Mouse (Mus musculus) midbrain, embryonic 13.5 days (tissue): ENCODE results near the gene S1pr4. TPM values are rescaled to one million over a fixed set of nuclear protein-coding genes. Genes with fewer than 3 reads are reported as not detected.

Source experiments
- ATAC-seq: fragments of 200-750 bp; cut with Nextera tagmentation; 2 replicates; pipeline ENCODE4 v1.8.0; 2017; ENCODE audit warnings: mild to moderate bottlenecking, moderate TSS enrichment, moderate library complexity
- H3K27ac ChIP-seq: fragments of 300-500 bp; sonication (generic); 2 replicates; pipeline ENCODE4 v1.5.1; 2015; ENCODE audit warnings: inconsistent platforms, mild to moderate bottlenecking, moderate library complexity
- H3K27me3 ChIP-seq: fragments of 300-500 bp; sonication (generic); 2 replicates; pipeline ENCODE4 v1.6.1; 2015; ENCODE audit warnings: mild to moderate bottlenecking, inconsistent platforms
- H3K36me3 ChIP-seq: fragments of 300-500 bp; sonication (generic); 2 replicates; pipeline ENCODE4 v1.6.1; 2015; ENCODE audit warnings: mild to moderate bottlenecking, inconsistent platforms
- H3K4me1 ChIP-seq: fragments of 300-500 bp; sonication (generic); replicated peaks from 2 replicates; pipeline ENCODE4 v1.6.1; 2015; ENCODE audit warnings: inconsistent platforms
- H3K4me2 ChIP-seq: fragments of 300-500 bp; sonication (generic); replicated peaks from 2 replicates; pipeline ENCODE4 v1.6.1; 2015; ENCODE audit warnings: moderate library complexity, mild to moderate bottlenecking, inconsistent platforms
- H3K4me3 ChIP-seq: fragments of 300-500 bp; sonication (generic); replicated peaks from 2 replicates; pipeline ENCODE4 v1.5.1; 2015; ENCODE audit warnings: mild to moderate bottlenecking, inconsistent platforms
- H3K9ac ChIP-seq: fragments of 300-500 bp; sonication (generic); replicated peaks from 2 replicates; pipeline ENCODE4 v1.6.1; 2015; ENCODE audit warnings: mild to moderate bottlenecking, inconsistent platforms
- H3K9me3 ChIP-seq: fragments of 300-500 bp; sonication (generic); 2 replicates; pipeline ENCODE4 v1.6.1; 2016; ENCODE audit warnings: mild to moderate bottlenecking, inconsistent platforms
- WGBS: fragments of 180-500 bp; shearing (Covaris S2); methylation state at CpG from one replicate; pipeline ENCODE4 v1.1.7; 2015; 5-methylcytosine and 5-hydroxymethylcytosine counted together
- polyA plus RNA-seq: library from polyadenylated mRNA; unstranded; fragments of >200 nt; fragmentation: Nextera tagmentation; extraction: Ambion mirVana; gene quantifications from 2 replicates; pipeline ENCODE4 v1.2.1, GENCODE M21; 2015

The S1pr4 gene
- polyA plus RNA-seq, 1 experiment from 2014 or later: 0.77 TPM

- Histone ChIP-seq H3K9ac (no peak overlapping the region), H3K4me3 (no peak overlapping the region), H3K27me3 (0 out of 2 replicates have a peak, but pooled peaks cover 2% of the 10 kb centered on the region), H3K36me3 (peaks cover 57% of the 10 kb centered on the region), H3K27ac (no peak overlapping the region), H3K9me3 (no peaks in the 10 kb centered on the region), H3K4me1 (peaks cover 22% of the 10 kb centered on the region), H3K4me2 (no peak overlapping the region)
- 89% methylated on average over 10 of the region's 10 CpGs for WGBS
- ATAC-seq: no peak
These were observed 13.4 kb downstream of the S1pr4 start for GRCm38 (mm10) chr10:81486496-81486895.

GRCm38 (mm10) chr10:81485479-81486018 is 14.4 kb downstream of the S1pr4 start:
- Histone ChIP-seq H3K36me3 (peaks cover 48% of the 10 kb centered on the region), H3K4me1 (peaks cover 30% of the 10 kb centered on the region), H3K9me3 (no peaks in the 10 kb centered on the region), H3K27ac (peak overlapping the region; percentile 83), H3K27me3 (0 out of 2 replicates have a peak, but pooled peaks cover 2% of the 10 kb centered on the region), H3K4me3 (no peak overlapping the region), H3K9ac (no peak overlapping the region), H3K4me2 (no peak overlapping the region)
- no peak for ATAC-seq
- WGBS: 75% methylated on average over 7 of the region's 7 CpGs

GRCm38 (mm10) chr10:81485060-81485449 is 14.9 kb downstream of the S1pr4 start:
- Histone ChIP-seq H3K27me3 (0 out of 2 replicates have a peak, but pooled peaks cover 2% of the 10 kb centered on the region), H3K27ac (peak overlapping the region; percentile 83), H3K9me3 (no peaks in the 10 kb centered on the region), H3K4me1 (peaks cover 35% of the 10 kb centered on the region), H3K4me3 (no peak overlapping the region), H3K36me3 (peaks cover 43% of the 10 kb centered on the region), H3K4me2 (peak overlapping the region; percentile 23; the same call in 1 of the 2 replicates), H3K9ac (peak overlapping the region; percentile 33; the same call in 1 of the 2 replicates)
- WGBS: 30% methylated on average over 2 of the region's 2 CpGs
- no peak for ATAC-seq

- H3K9ac ChIP-seq: peak overlapping the region; percentile 33; the same call in 1 of the 2 replicates
These were observed 15.4 kb downstream of the S1pr4 start for GRCm38 (mm10) chr10:81484441-81485059.

GRCm38 (mm10) chr10:81483983-81484382 is 15.9 kb downstream of the S1pr4 start:
- WGBS: 19% methylated on average over 9 of the region's 9 CpGs
- no peak for ATAC-seq
- Histone ChIP-seq H3K27ac (peak overlapping the region; percentile 83), H3K4me1 (peaks cover 42% of the 10 kb centered on the region), H3K9ac (no peak overlapping the region), H3K4me3 (no peak overlapping the region), H3K4me2 (no peak overlapping the region), H3K9me3 (no peaks in the 10 kb centered on the region), H3K27me3 (0 out of 2 replicates have a peak, but pooled peaks cover 2% of the 10 kb centered on the region), H3K36me3 (peaks cover 34% of the 10 kb centered on the region)

More at GRCm38 (mm10) chr10:81484441-81485059, 15.4 kb downstream of the S1pr4 start:
- H3K36me3 ChIP-seq: peaks cover 38% of the 10 kb centered on the region
- H3K27me3 ChIP-seq: 0 out of 2 replicates have a peak, but pooled peaks cover 2% of the 10 kb centered on the region
- ATAC-seq: peak; percentile 21
- peak overlapping the region; percentile 23 for H3K4me2 ChIP-seq
- H3K9me3 ChIP-seq: no peaks in the 10 kb centered on the region
- H3K27ac ChIP-seq: peak overlapping the region; percentile 83
- WGBS: 40% methylated on average over 6 of the region's 6 CpGs
- peaks cover 39% of the 10 kb centered on the region for H3K4me1 ChIP-seq
- no peak overlapping the region for H3K4me3 ChIP-seq

GRCm38 (mm10) chr10:81482533-81482889 is 17.4 kb downstream of the S1pr4 start, which contains the start of gene Celf5:
TSS of gene Celf5 (minus strand) at chr10:81482709.
- H3K4me3 ChIP-seq: peak within 1 kb of the TSS; percentile 53
- peak within 1 kb of the TSS; percentile 76 for H3K27ac ChIP-seq
- no peaks in the 10 kb centered on the region for H3K9me3 ChIP-seq
- 0% methylated on average over 36 of the region's 36 CpGs for WGBS
- H3K27me3 ChIP-seq: peaks cover 10% of the 10 kb centered on the region
- peaks cover 57% of the 10 kb centered on the region for H3K4me1 ChIP-seq
- peak within 1 kb of the TSS; percentile 92 for H3K9ac ChIP-seq
- H3K4me2 ChIP-seq: peak within 1 kb of the TSS; percentile 77
- ATAC-seq: peak; percentile 61
- peaks cover 19% of the 10 kb centered on the region for H3K36me3 ChIP-seq

- peaks cover 14% of the 10 kb centered on the region for H3K27me3 ChIP-seq
- peak; percentile 44 for ATAC-seq
- 2% methylated on average over 35 of the region's 35 CpGs for WGBS
- H3K27ac ChIP-seq: peak overlapping the region; percentile 76
- peaks cover 16% of the 10 kb centered on the region for H3K36me3 ChIP-seq
- no peaks in the 10 kb centered on the region for H3K9me3 ChIP-seq
- peaks cover 63% of the 10 kb centered on the region for H3K4me1 ChIP-seq
- peak overlapping the region; percentile 53 for H3K4me3 ChIP-seq
- H3K4me2 ChIP-seq: peak overlapping the region; percentile 77
- peak overlapping the region; percentile 92 for H3K9ac ChIP-seq
These were observed 18.1 kb downstream of the S1pr4 start for GRCm38 (mm10) chr10:81481605-81482532.

GRCm38 (mm10) chr10:81474461-81474860 is 25.5 kb downstream of the S1pr4 start:
- 87% methylated on average over 10 of the region's 10 CpGs for WGBS

GRCm38 (mm10) chr10:81473003-81473451 is 26.9 kb downstream of the S1pr4 start:
- Histone ChIP-seq H3K9me3 (no peaks in the 10 kb centered on the region), H3K4me1 (peaks cover 52% of the 10 kb centered on the region), H3K36me3 (peaks cover 31% of the 10 kb centered on the region)

More at GRCm38 (mm10) chr10:81474461-81474860, 25.5 kb downstream of the S1pr4 start:
- Histone ChIP-seq H3K4me1 (peaks cover 65% of the 10 kb centered on the region), H3K4me3 (no peak overlapping the region), H3K9me3 (no peaks in the 10 kb centered on the region), H3K9ac (no peak overlapping the region), H3K4me2 (no peak overlapping the region), H3K36me3 (peaks cover 17% of the 10 kb centered on the region), H3K27me3 (peaks cover 27% of the 10 kb centered on the region), H3K27ac (peak overlapping the region; percentile 96)
- no peak for ATAC-seq

GRCm38 (mm10) chr10:81472403-81473002 is 27.4 kb downstream of the S1pr4 start:
- H3K4me2 ChIP-seq: peak overlapping the region; percentile 83
- WGBS: 2% methylated on average over 18 of the region's 18 CpGs
- ATAC-seq: peak; percentile 59
- H3K27me3 ChIP-seq: peaks cover 32% of the 10 kb centered on the region
- H3K36me3 ChIP-seq: peaks cover 36% of the 10 kb centered on the region
- peak overlapping the region; percentile 47 for H3K4me3 ChIP-seq
- H3K4me1 ChIP-seq: peaks cover 47% of the 10 kb centered on the region
- H3K9ac ChIP-seq: peak overlapping the region; percentile 71
- H3K27ac ChIP-seq: peak overlapping the region; percentile 96
- no peaks in the 10 kb centered on the region for H3K9me3 ChIP-seq

More at GRCm38 (mm10) chr10:81473003-81473451, 26.9 kb downstream of the S1pr4 start:
- Histone ChIP-seq H3K27me3 (peaks cover 30% of the 10 kb centered on the region), H3K27ac (peak overlapping the region; percentile 96), H3K4me3 (peak overlapping the region; percentile 47), H3K4me2 (peak overlapping the region; percentile 83), H3K9ac (peak overlapping the region; percentile 71)
- under 1% methylated on average over 22 of the region's 22 CpGs for WGBS
- ATAC-seq: peak; percentile 88

GRCm38 (mm10) chr10:81470454-81470853 is 29.5 kb downstream of the S1pr4 start:
- Histone ChIP-seq H3K9me3 (no peaks in the 10 kb centered on the region), H3K4me2 (peak overlapping the region; percentile 9; the same call in 1 of the 2 replicates), H3K4me1 (peaks cover 41% of the 10 kb centered on the region), H3K27ac (no peak overlapping the region), H3K9ac (no peak overlapping the region), H3K36me3 (peaks cover 48% of the 10 kb centered on the region), H3K27me3 (peaks cover 32% of the 10 kb centered on the region), H3K4me3 (no peak overlapping the region)
- 56% methylated on average over 18 of the region's 18 CpGs for WGBS
- no peak for ATAC-seq
